Mouse (Mus musculus) kidney, adult 2 months (tissue): Measurements from ENCODE around the gene Stn1.

Experiments used
- CTCF ChIP-seq: fragments of 200-500 bp; conservative IDR thresholded peaks from 2 replicates; pipeline ENCODE4 v1.5.1; 2011; ENCODE audit warnings: low read depth, mild to moderate bottlenecking, control low read depth, low read length, moderate library complexity, mixed read lengths; ENCODE audit not compliant: insufficient read depth, insufficient read length
- POLR2A ChIP-seq: fragments of 200-500 bp; IDR thresholded peaks from one replicate; pipeline ENCODE4 v1.6.1; 2011; ENCODE audit warnings: low read depth, low read length, control low read depth

- no peak for TF ChIP-seq CTCF
- no peak for TF ChIP-seq POLR2A
These were observed 53.2 kb downstream of the Stn1 start for GRCm38 (mm10) chr19:47484110-47484509.
